Mouse (Mus musculus): ENCODE measurements around the gene Ube2h.

Gene Ube2h

DNA sequence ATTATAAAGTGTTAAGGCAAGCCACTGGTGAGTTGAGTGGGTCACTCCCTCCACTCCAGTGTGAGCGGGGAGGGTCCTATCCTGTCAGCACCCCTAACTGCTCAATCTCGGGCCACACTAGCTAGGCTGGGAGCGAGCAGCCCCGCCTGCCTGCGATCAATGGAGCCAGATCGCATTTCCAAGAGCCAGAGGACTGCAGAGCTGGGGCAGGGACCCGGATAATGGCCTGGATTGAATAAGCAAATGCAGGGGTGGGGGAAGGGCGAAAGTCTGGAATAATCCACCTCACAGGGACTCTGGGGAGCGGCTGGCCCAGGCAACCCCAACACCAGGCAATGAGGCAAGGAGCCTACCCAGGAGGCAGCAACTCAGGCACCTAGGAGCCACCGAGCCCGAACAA lies 137.1 kb downstream of the Ube2h start:
- no peak for DNase-seq (ENCODE audit: low read depth, low spot score)

GRCm38 (mm10) chr6:30166349-30166748 lies 138.0 kb downstream of the Ube2h start:
- DNase-seq (ENCODE audit: low read depth, low spot score): no peak

DNA sequence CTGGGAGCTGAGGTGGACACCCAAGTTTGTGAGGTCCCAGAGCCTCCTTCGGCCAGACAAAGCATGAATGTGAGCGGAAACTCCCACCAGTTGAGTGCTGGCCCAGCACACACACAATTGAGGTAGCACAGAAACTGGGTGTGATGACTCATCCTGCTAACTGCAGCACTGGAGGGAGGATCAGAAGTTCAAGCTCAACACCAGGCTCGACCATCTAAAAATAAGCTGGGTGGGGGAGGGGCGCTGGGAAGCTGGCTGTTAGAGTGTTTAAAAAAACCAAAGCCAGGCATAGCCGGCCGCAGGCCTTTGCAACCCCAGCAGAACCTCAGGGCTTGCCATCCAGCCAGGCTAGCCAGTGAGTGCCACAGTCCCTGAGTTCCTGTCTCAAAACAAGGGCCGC lies 142.2 kb downstream of the Ube2h start:
- no peak for DNase-seq (ENCODE audit: low read depth, low spot score)

DNA sequence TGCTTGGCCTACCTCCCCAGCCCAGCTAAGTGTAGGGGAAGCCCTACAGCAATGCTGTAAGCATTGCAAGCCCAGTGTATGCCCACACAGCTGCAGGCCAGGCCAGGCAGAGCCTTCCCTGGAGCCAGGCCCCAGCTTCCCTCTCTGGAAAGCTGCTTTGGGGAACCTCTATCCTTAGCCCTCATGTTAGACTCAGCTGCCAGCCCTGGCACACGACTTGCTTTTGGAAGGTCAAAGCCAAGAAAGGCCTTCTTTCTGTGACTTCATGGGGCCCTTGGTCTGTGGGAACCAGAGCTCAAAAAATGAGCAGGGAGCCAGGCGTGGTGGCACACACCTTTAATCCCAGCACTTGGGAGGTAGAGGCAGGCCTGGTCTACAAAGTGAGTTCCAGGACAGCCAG lies 142.7 kb downstream of the Ube2h start:
- DNase-seq (ENCODE audit: low read depth, low spot score): no peak

All from retina, adult 2 months (tissue).